Mouse (Mus musculus): ENCODE measurements around the gene Hcfc2.

Gene Hcfc2

DNA sequence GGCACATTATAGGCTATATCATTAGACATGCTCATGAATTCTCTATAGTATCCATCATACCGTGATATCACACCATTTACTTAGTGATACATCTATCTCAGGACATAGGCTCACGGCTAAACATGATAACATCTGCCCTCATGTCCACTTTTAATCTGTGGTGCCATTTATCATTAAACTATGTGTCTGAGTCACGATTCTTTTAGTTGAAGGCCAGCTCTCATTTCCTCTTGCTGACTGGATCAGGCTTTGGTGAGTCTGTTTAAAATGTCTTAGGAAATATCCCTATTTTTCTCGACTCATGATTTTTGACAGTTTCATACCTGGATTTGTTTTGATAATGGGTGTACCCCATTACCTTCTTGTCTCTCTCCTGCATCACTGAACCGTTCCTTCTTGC, at the start of gene Hcfc2:
Gene Hcfc2 (plus strand): TSS at position 205 of the 400 bp plus-strand sequence.
- DNase-seq (ENCODE audit: low read depth, low spot score) = no peak

- DNase-seq (ENCODE audit: low read depth, low spot score) = no peak
These were observed 48.7 kb upstream of the Hcfc2 start for GRCm38 (mm10) chr10:82647205-82647811.

- DNase-seq (ENCODE audit: low read depth, low spot score) = no peak
These were observed 44.7 kb upstream of the Hcfc2 start for GRCm38 (mm10) chr10:82651221-82651620.

DNA sequence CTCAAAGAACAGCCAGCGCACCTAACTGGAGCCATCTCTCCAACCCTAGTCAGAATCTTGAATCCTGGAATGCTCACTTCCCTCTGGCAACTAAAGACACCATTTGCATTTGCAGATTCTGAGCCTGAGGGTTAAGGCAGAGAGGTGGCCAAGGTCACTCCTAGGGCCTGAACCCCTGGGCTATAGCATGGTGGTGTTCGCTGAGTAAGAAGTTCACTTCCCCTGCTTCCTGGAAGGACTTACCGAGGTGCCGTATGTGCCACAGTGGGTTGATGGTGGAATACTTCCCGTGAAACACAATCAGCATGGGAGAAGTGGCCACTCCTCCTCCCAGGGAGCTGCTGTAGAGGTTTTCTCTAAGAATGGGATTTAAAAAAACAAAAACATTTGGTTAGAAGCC, 43.3 kb upstream of the Hcfc2 start:
- DNase-seq (ENCODE audit: low read depth, low spot score) = no peak

GRCm38 (mm10) chr10:82654581-82654980, 41.4 kb upstream of the Hcfc2 start:
- DNase-seq (ENCODE audit: low read depth, low spot score) = no peak

GRCm38 (mm10) chr10:82661820-82662219, 34.1 kb upstream of the Hcfc2 start:
- no peak for DNase-seq (ENCODE audit: low read depth, low spot score)

DNA sequence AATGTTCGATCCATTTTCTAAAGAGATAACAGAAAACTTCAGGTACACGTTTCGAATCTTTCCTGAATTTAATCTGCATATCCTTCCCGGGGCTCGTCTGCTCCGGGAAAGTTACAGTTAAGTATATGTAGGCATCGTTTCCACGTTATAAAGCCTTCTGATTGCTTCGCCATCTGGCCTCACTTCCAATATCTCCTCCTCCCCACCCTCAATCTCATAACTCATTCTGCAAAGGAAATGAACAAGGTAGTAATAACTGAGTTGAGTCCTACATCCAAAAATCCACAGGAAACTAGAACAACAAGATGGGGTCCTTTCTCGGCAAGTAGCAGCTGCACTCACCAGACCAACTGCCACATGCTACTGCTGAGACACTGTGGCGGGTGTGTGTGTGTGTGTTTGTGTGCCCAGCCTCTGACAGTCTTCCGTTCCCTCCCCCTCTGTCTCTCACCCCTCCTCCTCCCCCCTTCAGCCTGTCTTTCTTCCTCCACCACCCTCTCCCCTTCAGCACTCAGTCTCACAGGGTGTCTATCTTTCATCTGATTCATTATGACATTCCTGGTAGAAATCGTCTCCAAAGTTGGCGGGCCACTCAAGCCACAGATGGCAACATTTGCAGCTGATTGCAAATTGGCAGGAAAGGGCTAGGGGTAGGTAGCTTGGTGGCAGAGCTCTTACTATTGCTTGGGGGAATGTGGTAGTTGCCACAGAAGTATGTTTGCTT, 33.5 kb upstream of the Hcfc2 start:
- DNase-seq (ENCODE audit: low read depth, low spot score) = peak; percentile 71

GRCm38 (mm10) chr10:82663289-82663688, 32.7 kb upstream of the Hcfc2 start:
- DNase-seq (ENCODE audit: low read depth, low spot score) = no peak

GRCm38 (mm10) chr10:82665951-82666350, 30.0 kb upstream of the Hcfc2 start:
- no peak for DNase-seq (ENCODE audit: low read depth, low spot score)

- peak; percentile 69 for DNase-seq (ENCODE audit: low read depth, low spot score)
These were observed 29.3 kb upstream of the Hcfc2 start for GRCm38 (mm10) chr10:82666436-82667234.

DNA sequence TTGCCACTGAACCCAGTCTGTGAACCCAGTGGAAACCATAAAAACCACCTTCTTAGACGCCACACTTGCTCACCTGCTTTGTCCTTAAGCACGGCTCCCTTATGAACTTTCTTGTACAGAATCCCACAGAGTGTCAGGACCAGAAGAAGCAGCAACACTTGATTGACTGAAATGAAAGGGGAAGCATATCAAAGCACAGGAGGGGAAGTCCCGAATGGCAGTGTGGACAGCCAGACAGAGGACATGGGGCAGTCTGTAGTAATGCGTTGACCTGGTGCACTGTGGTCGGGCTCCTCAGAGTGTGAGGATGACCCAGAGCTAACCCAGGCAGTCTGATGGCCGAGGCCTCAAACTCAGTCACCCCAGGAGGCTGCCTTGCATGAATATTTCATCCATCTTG, 25.8 kb upstream of the Hcfc2 start:
- no peak for DNase-seq (ENCODE audit: low read depth, low spot score)

GRCm38 (mm10) chr10:82676949-82677348, 19.0 kb upstream of the Hcfc2 start:
- no peak for DNase-seq (ENCODE audit: low read depth, low spot score)

DNA sequence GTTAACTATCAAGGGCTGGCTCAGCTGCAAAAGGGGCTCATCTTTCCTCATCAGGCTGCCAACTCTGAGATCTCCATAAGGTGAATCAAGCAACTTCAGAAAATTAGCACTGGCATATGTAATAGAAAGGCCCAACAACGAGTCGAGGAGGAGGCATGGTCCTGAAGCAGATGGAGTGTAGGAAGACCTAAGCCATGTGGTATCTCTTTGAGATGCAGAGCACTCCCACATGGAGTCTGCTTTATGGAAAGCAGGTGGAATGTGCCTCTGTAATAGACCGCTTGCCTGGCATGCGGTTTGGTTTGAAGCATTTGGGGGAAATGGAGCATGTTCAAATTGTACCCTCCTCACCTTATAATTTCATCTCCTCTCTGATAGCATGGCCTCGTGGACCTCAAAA, 15.2 kb upstream of the Hcfc2 start:
- DNase-seq (ENCODE audit: low read depth, low spot score) = no peak

DNA sequence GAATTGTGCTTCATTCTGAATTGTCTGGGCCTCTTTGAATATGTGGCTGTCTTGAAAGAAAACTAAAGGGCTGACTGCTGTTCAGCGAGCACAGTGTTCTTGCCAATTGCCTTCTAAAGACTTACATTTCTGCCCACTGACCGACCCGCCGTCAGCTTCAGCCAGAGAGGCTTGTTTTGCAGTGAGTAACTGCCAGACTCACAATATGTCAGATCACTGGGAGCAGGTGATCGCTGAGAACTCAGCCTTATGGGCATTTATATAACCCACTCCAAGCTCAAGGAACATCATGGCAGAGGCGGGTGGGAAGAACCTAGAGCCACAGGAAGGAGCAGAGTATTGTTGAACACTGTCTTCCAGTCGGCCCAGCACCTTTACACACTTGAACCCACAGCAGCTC, 14.3 kb upstream of the Hcfc2 start:
- no peak for DNase-seq (ENCODE audit: low read depth, low spot score)

DNA sequence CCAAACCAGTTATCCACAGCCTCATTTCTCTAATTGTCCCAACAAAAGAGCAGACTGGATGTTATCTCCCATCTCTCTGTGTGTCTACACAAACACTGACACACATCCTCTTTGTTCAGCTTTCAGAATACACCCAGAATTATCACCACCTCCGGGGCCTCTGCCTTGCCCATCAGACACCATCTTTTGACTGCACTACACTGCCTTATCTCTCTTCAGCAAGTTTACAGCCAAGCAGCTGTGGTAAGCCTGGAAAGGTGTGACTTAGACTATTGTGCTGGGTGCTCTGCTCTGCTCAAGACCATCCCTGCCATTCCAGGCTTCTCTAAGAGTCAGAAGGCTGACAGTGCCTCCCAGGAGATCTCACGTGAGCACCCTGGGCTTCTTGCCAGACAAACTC, 10.5 kb upstream of the Hcfc2 start:
- DNase-seq (ENCODE audit: low read depth, low spot score) = no peak

DNA sequence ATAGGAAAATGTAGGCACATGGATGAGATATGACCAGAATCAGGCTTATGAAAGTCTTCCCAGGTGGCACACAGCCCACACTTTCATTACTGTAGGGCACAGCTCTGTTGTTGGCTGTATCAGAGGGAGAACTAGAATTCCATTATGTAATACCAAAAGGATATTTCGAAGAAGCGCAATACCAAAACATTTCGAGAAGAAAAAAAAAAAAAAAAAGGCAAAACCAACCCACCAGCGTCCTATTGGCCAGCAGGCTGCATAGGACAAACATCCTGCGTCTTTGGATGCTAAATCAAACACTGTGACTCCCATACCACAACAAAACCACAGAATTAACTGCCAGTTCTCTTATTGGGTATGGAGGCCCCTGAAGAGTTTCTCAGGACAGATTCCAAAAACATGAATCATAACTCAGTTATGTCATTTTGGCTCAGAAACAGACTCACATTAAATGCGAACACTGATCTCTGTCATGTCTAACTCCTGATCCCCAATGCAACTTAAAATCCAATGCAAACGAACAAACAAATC, 6.2 kb upstream of the Hcfc2 start:
- no peak for DNase-seq (ENCODE audit: low read depth, low spot score)

GRCm38 (mm10) chr10:82690494-82690893, 5.5 kb upstream of the Hcfc2 start, which contains the start of gene Glt8d2:
Gene Glt8d2 (minus strand): TSS chr10:82690650.
- no peak for DNase-seq (ENCODE audit: low read depth, low spot score)

DNA sequence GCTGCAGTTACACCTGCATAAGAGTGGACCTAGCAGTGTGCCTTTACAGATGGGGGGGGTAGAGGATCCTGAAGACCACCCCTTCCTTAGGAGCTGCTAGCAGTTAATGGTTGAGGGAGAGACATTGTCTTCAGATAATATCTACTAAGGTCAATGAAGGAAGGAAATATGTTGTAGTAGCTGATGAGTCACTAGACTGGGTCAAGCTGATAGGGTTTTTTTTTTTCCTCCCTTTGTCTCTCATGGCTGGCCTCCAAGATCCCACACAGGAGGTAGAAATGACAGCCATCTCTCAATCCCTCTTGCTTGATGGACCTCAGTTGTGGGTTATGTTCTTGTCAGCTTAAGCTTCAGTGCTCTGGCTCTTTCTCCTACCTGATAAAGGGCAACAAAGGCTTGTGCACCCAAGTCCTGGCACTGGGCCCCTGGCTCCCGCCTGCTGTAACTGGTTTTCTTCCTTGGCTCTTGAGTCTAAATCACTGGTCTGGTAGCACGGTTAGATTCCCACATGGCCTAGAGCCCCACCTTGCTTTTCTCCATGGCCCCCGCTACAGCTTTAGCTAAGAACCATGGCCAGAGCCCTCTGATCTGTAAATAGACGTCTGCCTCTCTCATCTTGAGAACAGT, 606 bp downstream of the Hcfc2 start:
- DNase-seq (ENCODE audit: low read depth, low spot score) = no peak

GRCm38 (mm10) chr10:82697305-82697898, 1.4 kb downstream of the Hcfc2 start:
- no peak for DNase-seq (ENCODE audit: low read depth, low spot score)

DNA sequence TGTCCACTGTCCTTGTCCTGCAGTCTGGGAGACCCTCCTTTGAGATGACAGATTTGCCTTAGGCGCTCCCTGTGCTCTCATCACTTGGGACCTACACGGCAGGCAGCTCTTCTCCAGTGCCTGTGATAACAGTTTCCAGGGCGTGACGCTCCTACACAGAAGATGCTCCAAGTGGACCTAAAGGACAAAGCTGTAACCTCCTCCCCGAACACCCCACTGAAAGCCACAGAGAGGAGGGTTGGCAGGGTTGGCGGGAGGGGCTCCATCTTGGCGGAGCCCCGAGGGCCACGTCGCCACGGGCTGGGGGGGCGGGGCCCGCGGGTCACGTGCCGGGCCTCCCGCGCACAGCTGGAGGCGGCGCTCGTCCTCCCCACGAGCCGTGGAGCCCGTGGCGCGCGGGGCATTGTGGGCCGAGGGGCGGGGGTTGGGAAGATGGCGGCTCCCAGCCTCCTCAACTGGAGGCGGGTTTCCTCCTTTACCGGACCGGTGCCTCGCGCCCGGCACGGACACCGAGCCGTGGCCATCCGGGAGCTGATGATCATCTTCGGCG, 2.8 kb downstream of the Hcfc2 start:
- DNase-seq (ENCODE audit: low read depth, low spot score) = peak; percentile 77

GRCm38 (mm10) chr10:82699296-82699941, 3.5 kb downstream of the Hcfc2 start:
- no peak for DNase-seq (ENCODE audit: low read depth, low spot score)
